Mouse (Mus musculus) embryo, embryonic 10.5 days (tissue): ENCODE data around the gene Vmn2r89.
"Not testable (repeated sequence)": the region's sequence is repeated elsewhere in the genome, so short reads cannot be mapped to it uniquely, and the experiment has no call there.

Source experiments
- DNase-seq: peaks from one replicate; pipeline ENCODE4 v3.0.0-alpha.2; 2015; ENCODE audit warnings: low spot score

Gene Vmn2r89

GRCm38 (mm10) chr14:51451557-51451956 is at the start of gene Vmn2r89:
Gene Vmn2r89 (plus strand): TSS chr14:51451857.
- DNase-seq = not testable (repeated sequence)

- no peak for DNase-seq
These were observed 41.1 kb upstream of the Vmn2r89 start, which contains the start of gene Vmn2r88 for GRCm38 (mm10) chr14:51410520-51410919. Gene Vmn2r88 (plus strand): TSS chr14:51410820.

GRCm38 (mm10) chr14:51423885-51424284 is 27.8 kb upstream of the Vmn2r89 start:
- DNase-seq = no peak

- not testable (repeated sequence) for DNase-seq
These were observed 21.5 kb upstream of the Vmn2r89 start for GRCm38 (mm10) chr14:51430138-51430537.

- DNase-seq = no peak
These were observed 17.1 kb upstream of the Vmn2r89 start for GRCm38 (mm10) chr14:51434546-51434945.

GRCm38 (mm10) chr14:51435020-51435419 is 16.6 kb upstream of the Vmn2r89 start:
- no peak for DNase-seq

GRCm38 (mm10) chr14:51438955-51439354 is 12.7 kb upstream of the Vmn2r89 start:
- DNase-seq = no peak

GRCm38 (mm10) chr14:51480278-51480677 is 28.6 kb downstream of the Vmn2r89 start:
- not testable (repeated sequence) for DNase-seq

- not testable (repeated sequence) for DNase-seq
These were observed 29.8 kb downstream of the Vmn2r89 start for GRCm38 (mm10) chr14:51481332-51482015.

GRCm38 (mm10) chr14:51482051-51482715 is 30.5 kb downstream of the Vmn2r89 start:
- DNase-seq = no peak

- not testable (repeated sequence) for DNase-seq
These were observed 31.3 kb downstream of the Vmn2r89 start for GRCm38 (mm10) chr14:51482971-51483381.

GRCm38 (mm10) chr14:51483671-51484070 is 32.0 kb downstream of the Vmn2r89 start:
- no peak for DNase-seq

GRCm38 (mm10) chr14:51486111-51486510 is 34.5 kb downstream of the Vmn2r89 start:
- DNase-seq = no peak

- DNase-seq = no peak
These were observed 44.1 kb downstream of the Vmn2r89 start for GRCm38 (mm10) chr14:51495781-51496180.

- no peak for DNase-seq
These were observed 45.3 kb downstream of the Vmn2r89 start for GRCm38 (mm10) chr14:51496955-51497354.

GRCm38 (mm10) chr14:51497958-51498357 is 46.3 kb downstream of the Vmn2r89 start:
- DNase-seq = no peak

- no peak for DNase-seq
These were observed 48.1 kb downstream of the Vmn2r89 start for GRCm38 (mm10) chr14:51499707-51500275.

GRCm38 (mm10) chr14:51500461-51500860 is 48.8 kb downstream of the Vmn2r89 start:
- DNase-seq = no peak

- no peak for DNase-seq
These were observed 55.8 kb downstream of the Vmn2r89 start for GRCm38 (mm10) chr14:51507416-51507815.
